Mouse (Mus musculus): ENCODE data around the gene Dgkz. TPM values are rescaled to one million over a fixed set of nuclear protein-coding genes. Genes with fewer than 3 reads are reported as not detected.
A peak's percentile ranks its signal among the peaks of the same experiment; 100 is the strongest.

Gene Dgkz
- total and polyA plus RNA-seq, 2 experiments from 2014 or later, result 31.4 to 112 TPM

GRCm38 (mm10) chr2:91966367-91966766 is 9.3 kb downstream of the Dgkz start:
- ATAC-seq, result no peak
- no peaks in the 10 kb centered on the region for H3K27me3 ChIP-seq (ENCODE audit: insufficient read depth, low read length)
- no peak for DNase-seq
- H3K4me3 ChIP-seq (ENCODE audit: low read depth, low read length), result no peak overlapping the region
- H3K9ac ChIP-seq, result no peak overlapping the region
- no peak overlapping the region for H3K27ac ChIP-seq (ENCODE audit: low read depth, low read length)
- H3K4me2 ChIP-seq (ENCODE audit: low read depth), result no peak overlapping the region
- 94% methylated on average over 5 of the region's 5 CpGs for WGBS
- no peaks in the 10 kb centered on the region for H3K9me3 ChIP-seq (ENCODE audit: low read length)
- no peaks in the 10 kb centered on the region for H3K36me3 ChIP-seq (ENCODE audit: insufficient read depth)
- no peak for TF ChIP-seq CTCF (IDR thresholded peaks at IDR 0.05; ENCODE audit: low read depth)
- peaks cover 12% of the 10 kb centered on the region for H3K4me1 ChIP-seq (ENCODE audit: insufficient read depth)

- Histone ChIP-seq H3K9ac (no peak overlapping the region), H3K9me3 (ENCODE audit: low read length) (no peaks in the 10 kb centered on the region), H3K4me2 (ENCODE audit: low read depth) (no peak overlapping the region), H3K27me3 (ENCODE audit: insufficient read depth, low read length) (no peaks in the 10 kb centered on the region), H3K4me3 (ENCODE audit: low read depth, low read length) (no peak overlapping the region), H3K4me1 (ENCODE audit: insufficient read depth) (peaks cover 6% of the 10 kb centered on the region; the same call in 1 of the 2 replicates), H3K27ac (ENCODE audit: low read depth, low read length) (no peak overlapping the region), H3K36me3 (ENCODE audit: insufficient read depth) (no peaks in the 10 kb centered on the region)
- no peak for TF ChIP-seq CTCF (IDR thresholded peaks at IDR 0.05; ENCODE audit: low read depth)
- DNase-seq, result no peak
- no peak for ATAC-seq
- 23% methylated on average over 20 of the region's 20 CpGs for WGBS
Measured at GRCm38 (mm10) chr2:91965417-91965816, 10.2 kb downstream of the Dgkz start.

- Histone ChIP-seq H3K9me3 (ENCODE audit: low read length) (no peaks in the 10 kb centered on the region), H3K27ac (ENCODE audit: low read depth, low read length) (no peak overlapping the region), H3K9ac (no peak overlapping the region), H3K4me2 (ENCODE audit: low read depth) (no peak overlapping the region), H3K4me3 (ENCODE audit: low read depth, low read length) (no peak overlapping the region), H3K36me3 (ENCODE audit: insufficient read depth) (no peaks in the 10 kb centered on the region), H3K27me3 (ENCODE audit: insufficient read depth, low read length) (no peaks in the 10 kb centered on the region), H3K4me1 (ENCODE audit: insufficient read depth) (peaks cover 6% of the 10 kb centered on the region; the same call in 1 of the 2 replicates)
- ATAC-seq (no peak), DNase-seq (no peak)
- TF ChIP-seq CTCF (IDR thresholded peaks at IDR 0.05; ENCODE audit: low read depth), result no peak
- WGBS, result 87% methylated on average over 3 of the region's 3 CpGs
Measured at GRCm38 (mm10) chr2:91964610-91965204, 11.0 kb downstream of the Dgkz start.

GRCm38 (mm10) chr2:91963443-91963932 is 12.2 kb downstream of the Dgkz start:
- Histone ChIP-seq H3K4me3 (ENCODE audit: low read depth, low read length) (peak overlapping the region; percentile 87), H3K4me2 (ENCODE audit: low read depth) (peak overlapping the region; percentile 85), H3K27me3 (ENCODE audit: insufficient read depth, low read length) (no peaks in the 10 kb centered on the region), H3K27ac (ENCODE audit: low read depth, low read length) (peak overlapping the region; percentile 71; the same call in 1 of the 2 replicates), H3K9ac (peak overlapping the region; percentile 81), H3K9me3 (ENCODE audit: low read length) (no peaks in the 10 kb centered on the region), H3K4me1 (ENCODE audit: insufficient read depth) (peaks cover 6% of the 10 kb centered on the region; the same call in 1 of the 2 replicates), H3K36me3 (ENCODE audit: insufficient read depth) (no peaks in the 10 kb centered on the region)
- ATAC-seq (peak; percentile 94), DNase-seq (peak; percentile 93)
- peak; percentile 85 for TF ChIP-seq CTCF (IDR thresholded peaks at IDR 0.05; ENCODE audit: low read depth)
- 1% methylated on average over 55 of the region's 57 CpGs for WGBS

- Histone ChIP-seq H3K4me1 (ENCODE audit: insufficient read depth) (peaks cover 6% of the 10 kb centered on the region; the same call in 1 of the 2 replicates), H3K9ac (peak overlapping the region; percentile 81), H3K4me3 (ENCODE audit: low read depth, low read length) (peak overlapping the region; percentile 87), H3K27me3 (ENCODE audit: insufficient read depth, low read length) (no peaks in the 10 kb centered on the region), H3K4me2 (ENCODE audit: low read depth) (peak overlapping the region; percentile 85), H3K36me3 (ENCODE audit: insufficient read depth) (no peaks in the 10 kb centered on the region), H3K9me3 (ENCODE audit: low read length) (no peaks in the 10 kb centered on the region), H3K27ac (ENCODE audit: low read depth, low read length) (peak overlapping the region; percentile 71; the same call in 1 of the 2 replicates)
- ATAC-seq (peak; percentile 51), DNase-seq (no peak)
- no peak for TF ChIP-seq CTCF (IDR thresholded peaks at IDR 0.05; ENCODE audit: low read depth)
- WGBS, result 2% methylated on average over 39 of the region's 39 CpGs
Measured at GRCm38 (mm10) chr2:91962864-91963401, 12.7 kb downstream of the Dgkz start.

- Histone ChIP-seq H3K9me3 (ENCODE audit: low read length) (no peaks in the 10 kb centered on the region), H3K36me3 (ENCODE audit: insufficient read depth) (no peaks in the 10 kb centered on the region), H3K27me3 (ENCODE audit: insufficient read depth, low read length) (no peaks in the 10 kb centered on the region), H3K27ac (ENCODE audit: low read depth, low read length) (no peak overlapping the region), H3K9ac (peak overlapping the region; percentile 81), H3K4me1 (ENCODE audit: insufficient read depth) (peaks cover 6% of the 10 kb centered on the region; the same call in 1 of the 2 replicates), H3K4me3 (ENCODE audit: low read depth, low read length) (peak overlapping the region; percentile 87), H3K4me2 (ENCODE audit: low read depth) (peak overlapping the region; percentile 85)
- 63% methylated on average over 4 of the region's 4 CpGs for WGBS
- ATAC-seq (no peak), DNase-seq (no peak)
- TF ChIP-seq CTCF (IDR thresholded peaks at IDR 0.05; ENCODE audit: low read depth), result no peak
Measured at GRCm38 (mm10) chr2:91961901-91962761, 13.5 kb downstream of the Dgkz start.

Data from forebrain, postnatal 0 days (tissue).